ENCODE assay signal across 8 mouse cellular contexts in genomic region chr19:42255784-42256610, GRCm38 (mm10). TPM values are rescaled to one million over a fixed set of nuclear protein-coding genes. Genes with fewer than 3 reads are reported as not detected.
A peak's percentile ranks its signal among the peaks of the same experiment; 100 is the strongest.
DNase-seq lines count a peak whose midpoint lies in the region; ATAC-seq and TF ChIP-seq lines count a peak whose summit lies in the region.

No protein-coding gene starts in this region.

- WGBS in heart, embryonic 14.5 days = 2% methylated on average over 36 of the region's 42 CpGs
- 3% methylated on average over 33 of the region's 42 CpGs for WGBS in kidney, postnatal 0 days
- 1% methylated on average over 33 of the region's 42 CpGs for WGBS in neural tube, embryonic 15.5 days

- H3K4me1 ChIP-seq in heart, embryonic 14.5 days (ENCODE audit: control insufficient read depth in 2 of 2, insufficient read depth in 2 of 2, low read length in 2 of 2) = peaks cover 0 to 3% of the 10 kb centered on the region in 2 experiments; a peak in 1 of 4 replicates
- H3K4me1 ChIP-seq in kidney, postnatal 0 days (replicated peaks; ENCODE audit: insufficient read depth, low read length) = 0 out of 2 replicates have a peak, but pooled peaks cover 3% of the 10 kb centered on the region
- peaks cover 36% of the 10 kb centered on the region for H3K4me1 ChIP-seq in neural tube, embryonic 15.5 days

- peak overlapping the region in 1 of 2 experiments; percentile 30; a peak in 2 of 4 replicates for H3K4me3 ChIP-seq in heart, embryonic 14.5 days (ENCODE audit: control insufficient read depth in 1 of 2, insufficient read depth in 1 of 2, low read depth in 1 of 2, low read length in 2 of 2)
- 0 out of 2 replicates have a peak overlapping the region, but pooled peaks have one; percentile 8 for H3K4me3 ChIP-seq in kidney, postnatal 0 days (replicated peaks; ENCODE audit: low read depth, low read length)
- peak overlapping the region; percentile 58 for H3K4me3 ChIP-seq in neural tube, embryonic 15.5 days (replicated peaks)

- peak overlapping the region; percentile 64 for H3K4me2 ChIP-seq in heart, embryonic 14.5 days (ENCODE audit: low read length)
- H3K4me2 ChIP-seq in kidney, postnatal 0 days (ENCODE audit: low read length) = peak overlapping the region; percentile 45
- peak overlapping the region; percentile 60 for H3K4me2 ChIP-seq in neural tube, embryonic 15.5 days

- peak; percentile 12 to 21 for DNase-seq in B cell, adult 2 months
- DNase-seq in brain, embryonic 14.5 days (ENCODE audit: low read depth) = peak; percentile 87
- peak; percentile 96 for DNase-seq in kidney, postnatal 0 days (ENCODE audit: low spot score)
- DNase-seq in lung, adult 18-20 months = peak; percentile 34 to 45
- DNase-seq in thymus, postnatal 14 days = peak; percentile 72

- H3K9me3 ChIP-seq in heart, embryonic 14.5 days (ENCODE audit: control insufficient read depth, low read length) = no peaks in the 10 kb centered on the region
- no peaks in the 10 kb centered on the region for H3K9me3 ChIP-seq in kidney, postnatal 0 days (replicated peaks; ENCODE audit: low read length)
- H3K9me3 ChIP-seq in neural tube, embryonic 15.5 days (replicated peaks) = no peaks in the 10 kb centered on the region

- TF ChIP-seq POLR2A in brain, embryonic 14.5 days (IDR thresholded peaks at IDR 0.05; ENCODE audit: borderline replicate concordance, extremely low read depth, insufficient read depth, insufficient read length, poor library complexity, severe bottlenecking) = no peak

- H3K27me3 ChIP-seq in heart, embryonic 14.5 days (ENCODE audit: control insufficient read depth, insufficient read depth, low read length) = peaks cover 25% of the 10 kb centered on the region
- H3K27me3 ChIP-seq in kidney, postnatal 0 days (ENCODE audit: insufficient read depth, low read length) = peaks cover 5% of the 10 kb centered on the region; the same call in 1 of the 2 replicates
- H3K27me3 ChIP-seq in neural tube, embryonic 15.5 days (replicated peaks) = peaks cover 7% of the 10 kb centered on the region

- peak; percentile 32; the same call in 1 of the 2 replicates for TF ChIP-seq CTCF in brain, embryonic 14.5 days (IDR thresholded peaks at IDR 0.05; ENCODE audit: borderline replicate concordance, extremely low read depth, insufficient read depth, insufficient read length)
- TF ChIP-seq CTCF in kidney, postnatal 0 days (IDR thresholded peaks at IDR 0.05; ENCODE audit: low read depth) = peak; percentile 49

- no peak overlapping the region for H3K9ac ChIP-seq in heart, embryonic 14.5 days (ENCODE audit: low read length)
- no peak overlapping the region for H3K9ac ChIP-seq in kidney, postnatal 0 days (ENCODE audit: low read depth, low read length)
- H3K9ac ChIP-seq in neural tube, embryonic 15.5 days (replicated peaks) = peak overlapping the region; percentile 69

- 0 out of 2 replicates have a peak, but pooled peaks have one; percentile 25 for ATAC-seq in erythroid progenitor cell, adult 5-6 weeks (replicated peaks; ENCODE audit: low FRiP score, poor library complexity, severe bottlenecking)
- ATAC-seq in heart, embryonic 14.5 days (ENCODE audit: insufficient number of reproducible peaks, insufficient read depth, low FRiP score, low read depth) = peak; percentile 80
- peak; percentile 93 for ATAC-seq in kidney, postnatal 0 days (replicated peaks; ENCODE audit: low FRiP score, low read depth)
- peak; percentile 78 for ATAC-seq in neural tube, embryonic 15.5 days (ENCODE audit: low FRiP score)

- no peak overlapping the region for H3K27ac ChIP-seq in heart, embryonic 14.5 days (replicated peaks in 1 of 2; ENCODE audit: control insufficient read depth in 1 of 2, insufficient read depth in 1 of 2, low read depth in 2 of 2, low read length in 2 of 2)
- no peak overlapping the region for H3K27ac ChIP-seq in kidney, postnatal 0 days
- H3K27ac ChIP-seq in neural tube, embryonic 15.5 days (replicated peaks) = peak overlapping the region; percentile 87

- no peaks in the 10 kb centered on the region for H3K36me3 ChIP-seq in heart, embryonic 14.5 days (ENCODE audit: control insufficient read depth, insufficient read depth, low read length)
- no peaks in the 10 kb centered on the region for H3K36me3 ChIP-seq in kidney, postnatal 0 days (ENCODE audit: insufficient read depth, low read length)
- no peaks in the 10 kb centered on the region for H3K36me3 ChIP-seq in neural tube, embryonic 15.5 days

RNA-seq across cellular contexts. Expression of gene Golga7b, which starts 8.6 kb away (rescaled TPM):
- 20.5 and 33.7 TPM in 2 replicates for polyA plus RNA-seq in brain, embryonic 14.5 days (2012; rRNA removed)
- not detected in 2 replicates for total RNA-seq in erythroid progenitor cell, adult 5-6 weeks (2015; ENCODE audit: low replicate concordance)
- total RNA-seq in erythroid progenitor cell, adult 5-6 weeks (2017; ENCODE audit: low replicate concordance) = not detected in 2 replicates
- polyA plus RNA-seq in heart, embryonic 14.5 days (2014; fragmentation: Nextera tagmentation; extraction: Ambion mirVana) = 0.11 and 0.34 TPM in 2 replicates
- polyA plus RNA-seq in kidney, postnatal 0 days (2015; fragmentation: Nextera tagmentation; extraction: Ambion mirVana) = not detected in 2 replicates
- 68.0 and 77.8 TPM in 2 replicates for polyA plus RNA-seq in neural tube, embryonic 15.5 days (2015; fragmentation: Nextera tagmentation; extraction: Ambion mirVana)

RNA-seq across cellular contexts. Expression of gene Sfrp5, which starts 53.9 kb away (rescaled TPM):
- 4.5 and 4.6 TPM in 2 replicates for polyA plus RNA-seq in brain, embryonic 14.5 days (2012; rRNA removed)
- total RNA-seq in erythroid progenitor cell, adult 5-6 weeks (2015; ENCODE audit: low replicate concordance) = not detected in 2 replicates
- not detected in 2 replicates for total RNA-seq in erythroid progenitor cell, adult 5-6 weeks (2017; ENCODE audit: low replicate concordance)
- 4.3 and 4.4 TPM in 2 replicates for polyA plus RNA-seq in heart, embryonic 14.5 days (2014; fragmentation: Nextera tagmentation; extraction: Ambion mirVana)
- polyA plus RNA-seq in kidney, postnatal 0 days (2015; fragmentation: Nextera tagmentation; extraction: Ambion mirVana) = 0.21 and 0.36 TPM in 2 replicates
- polyA plus RNA-seq in neural tube, embryonic 15.5 days (2015; fragmentation: Nextera tagmentation; extraction: Ambion mirVana) = 6.8 and 6.9 TPM in 2 replicates

Comparison
In these comparisons a context has a peak if more than half of its experiments do, and no peak if none do; other contexts are left out.
1. DNase-seq: peak in every context shown above with its lines; median percentile 96 in kidney, postnatal 0 days; 87 in brain, embryonic 14.5 days; 72 in thymus, postnatal 14 days; 40 in lung, adult 18-20 months; 16 in B cell, adult 2 months.
2. ATAC-seq: peak in every context shown above with its lines; median percentile 93 in kidney, postnatal 0 days; 80 in heart, embryonic 14.5 days; 78 in neural tube, embryonic 15.5 days; 25 in erythroid progenitor cell, adult 5-6 weeks.
3. RNA of gene Golga7b, which starts 8.6 kb away (polyA plus RNA-seq): 68.0 to 77.8 TPM in neural tube, embryonic 15.5 days and 20.5 to 33.7 TPM in brain, embryonic 14.5 days; 0.11 to 0.34 TPM in heart, embryonic 14.5 days and not detected in kidney, postnatal 0 days; every median in the first group is over 10 times any median in the second.
4. Peak in every context shown above with its lines, with median percentiles within 50 percentile points of each other: H3K4me2 ChIP-seq.